Mouse (Mus musculus) left cerebral cortex, postnatal 4 days (tissue): ENCODE measurements around the gene Klhl12. TPM values are rescaled to one million over a fixed set of nuclear protein-coding genes. Genes with fewer than 3 reads are reported as not detected.
"Not testable (repeated sequence)": the region's sequence is repeated elsewhere in the genome, so short reads cannot be mapped to it uniquely, and the experiment has no call there.

ENCODE experiments used
- DNase-seq: peaks from one replicate; pipeline ENCODE4 v3.0.0-alpha.2; 2022
- intact Hi-C: fragments of 180-260 bp; cut with DNase I; formaldehyde crosslinking; loops from one replicate; pipeline ENCODE4 v1.15.1; 2025
- total RNA-seq, 2 experiments: library from RNA; stranded (reverse); gene quantifications; 2 replicates each; pipeline ENCODE4 v1.2.3; 2021

Gene Klhl12
- total RNA-seq: 10 to 100 TPM; 37.1 to 38.7 TPM

GRCm38 (mm10) chr1:134454904-134455824, at the start of gene Klhl12:
TSS of gene Klhl12 (plus strand) at chr1:134455531.
- intact Hi-C loops: loop anchor here (10.0 kb wide), 1 partner anchor 90 kb away; the partner anchor contains the start of gene Tmem183a
- peak; percentile 95 for DNase-seq

GRCm38 (mm10) chr1:134406414-134406771, 48.9 kb upstream of the Klhl12 start:
- DNase-seq: no peak
- intact Hi-C loops: no loop called here

GRCm38 (mm10) chr1:134408080-134408479, 47.3 kb upstream of the Klhl12 start:
- intact Hi-C loops: no loop called here
- no peak for DNase-seq

GRCm38 (mm10) chr1:134411706-134412629, 43.4 kb upstream of the Klhl12 start:
- no peak for DNase-seq
- intact Hi-C loops: no loop called here

- intact Hi-C loops: no loop called here
Observed at GRCm38 (mm10) chr1:134414038-134414437, 41.3 kb upstream of the Klhl12 start.

GRCm38 (mm10) chr1:134414501-134415167, 40.7 kb upstream of the Klhl12 start:
- intact Hi-C loops: no loop called here
- DNase-seq: no peak

More at GRCm38 (mm10) chr1:134414038-134414437, 41.3 kb upstream of the Klhl12 start:
- DNase-seq: no peak

- intact Hi-C loops: no loop called here
- DNase-seq: peak; percentile 98
Observed at GRCm38 (mm10) chr1:134415168-134415831, 40.0 kb upstream of the Klhl12 start, which contains the start of gene Adipor1. TSS of gene Adipor1 (plus strand) at chr1:134415378.

GRCm38 (mm10) chr1:134418414-134418975, 36.8 kb upstream of the Klhl12 start:
- intact Hi-C loops: no loop called here
- DNase-seq: no peak

GRCm38 (mm10) chr1:134419176-134419575, 36.2 kb upstream of the Klhl12 start:
- DNase-seq: no peak
- intact Hi-C loops: no loop called here

- DNase-seq: no peak
- intact Hi-C loops: no loop called here
Observed at GRCm38 (mm10) chr1:134419751-134420458, 35.4 kb upstream of the Klhl12 start.

- intact Hi-C loops: no loop called here
- DNase-seq: no peak
Observed at GRCm38 (mm10) chr1:134423911-134424310, 31.4 kb upstream of the Klhl12 start.

- intact Hi-C loops: no loop called here
- no peak for DNase-seq
Observed at GRCm38 (mm10) chr1:134426289-134426688, 29.0 kb upstream of the Klhl12 start.

GRCm38 (mm10) chr1:134433002-134433401, 22.3 kb upstream of the Klhl12 start:
- no peak for DNase-seq
- intact Hi-C loops: no loop called here

- intact Hi-C loops: no loop called here
- no peak for DNase-seq
Observed at GRCm38 (mm10) chr1:134433473-134433872, 21.9 kb upstream of the Klhl12 start.

GRCm38 (mm10) chr1:134435414-134435813, 19.9 kb upstream of the Klhl12 start:
- intact Hi-C loops: no loop called here

GRCm38 (mm10) chr1:134440437-134440836, 14.9 kb upstream of the Klhl12 start:
- no peak for DNase-seq
- intact Hi-C loops: no loop called here

More at GRCm38 (mm10) chr1:134435414-134435813, 19.9 kb upstream of the Klhl12 start:
- DNase-seq: peak; percentile 11

- intact Hi-C loops, DNase-seq: not testable (repeated sequence)
Observed at GRCm38 (mm10) chr1:134441737-134442136, 13.6 kb upstream of the Klhl12 start.

- DNase-seq: no peak
- intact Hi-C loops: no loop called here
Observed at GRCm38 (mm10) chr1:134442394-134442793, 12.9 kb upstream of the Klhl12 start.

- DNase-seq, intact Hi-C loops: not testable (repeated sequence)
Observed at GRCm38 (mm10) chr1:134443288-134443687, 12.0 kb upstream of the Klhl12 start.
